Mouse (Mus musculus) kidney, postnatal 4 days (tissue): ENCODE measurements around the gene Gamt.

Experiments
- DNase-seq, 2 experiments: peaks; one replicate each; pipeline ENCODE4 v3.0.0; 2021; ENCODE audit warnings: mixed read lengths in 2 of 2

Gamt gene

DNA sequence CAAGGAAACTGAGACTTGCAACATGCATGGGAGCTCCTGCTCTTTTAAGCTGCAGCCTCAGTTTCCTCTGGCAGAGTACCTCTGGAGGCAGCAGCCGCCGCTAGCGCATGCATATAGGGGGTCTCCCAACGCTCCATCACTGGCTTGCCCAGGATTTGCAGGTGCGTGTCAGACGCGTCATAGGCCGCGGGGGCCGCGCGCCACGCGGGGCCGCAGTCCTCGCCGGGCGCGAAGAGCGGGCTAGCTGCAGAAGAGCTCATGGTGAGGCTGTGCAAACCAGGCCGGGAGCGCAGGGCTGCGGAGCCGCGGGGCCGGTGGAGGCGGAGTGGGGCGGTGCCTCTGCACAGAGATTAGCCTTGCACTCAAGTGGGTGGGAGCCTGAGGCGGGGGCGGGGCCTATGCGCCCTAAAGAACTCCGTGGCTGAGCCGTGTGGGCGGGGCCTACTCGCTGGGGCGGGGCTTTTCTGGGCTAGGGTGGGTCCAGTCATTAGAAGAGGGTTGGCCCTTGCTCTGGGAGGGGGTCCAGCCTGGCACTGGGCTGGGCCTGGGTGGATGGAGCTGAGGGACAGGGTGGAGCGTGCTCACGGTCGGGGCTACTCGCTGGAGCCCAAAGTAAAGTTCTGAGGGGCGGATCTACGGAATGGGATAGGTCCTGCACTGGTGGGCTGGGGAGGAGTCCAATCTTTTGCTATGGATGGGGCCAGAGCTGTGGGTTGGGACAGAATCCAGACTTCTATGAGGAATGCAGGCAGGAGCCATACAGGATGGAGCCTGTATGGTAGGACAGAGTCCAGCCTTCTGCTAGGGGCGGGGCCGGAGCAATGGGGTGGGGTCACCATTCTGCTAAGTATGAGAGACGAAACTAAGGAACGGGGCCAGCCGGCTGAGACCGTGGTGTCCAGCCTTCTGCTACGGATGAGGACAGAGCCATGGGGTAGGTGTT is at the start of gene Gamt, which contains the start of gene Dazap1:
Gene Gamt, minus strand, starts transcription at position 371 of the 943 bp plus-strand sequence.
Gene Dazap1, plus strand, starts transcription at position 845 of the 943 bp plus-strand sequence.
- peak; percentile 100 for DNase-seq

GRCm38 (mm10) chr10:80304862-80305261 is 44.0 kb upstream of the Gamt start:
- DNase-seq = peak; percentile 69 to 79

DNA sequence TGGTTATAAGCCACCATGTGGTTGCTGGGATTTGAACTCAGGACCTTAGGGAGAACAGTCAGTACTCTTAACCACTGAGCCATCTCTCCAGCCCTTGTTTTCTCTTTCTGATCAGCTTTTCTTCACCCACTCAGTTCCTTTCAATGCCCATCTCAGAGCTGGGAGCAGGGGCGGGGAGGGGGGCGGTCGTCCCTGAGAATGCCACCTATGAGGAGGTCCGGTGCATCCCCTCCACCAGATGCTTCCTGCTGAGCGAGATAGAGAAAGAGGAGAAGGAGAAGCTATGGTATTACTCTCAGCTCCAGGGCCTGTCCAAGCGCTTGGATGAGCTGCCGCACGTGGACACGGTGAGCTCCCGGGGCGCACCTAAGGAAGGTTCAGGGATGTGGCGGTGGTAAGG is 43.6 kb upstream of the Gamt start:
- DNase-seq = no peak

- DNase-seq = peak; percentile 80 to 86
These were observed 41.7 kb upstream of the Gamt start for GRCm38 (mm10) chr10:80302471-80302881.

DNA sequence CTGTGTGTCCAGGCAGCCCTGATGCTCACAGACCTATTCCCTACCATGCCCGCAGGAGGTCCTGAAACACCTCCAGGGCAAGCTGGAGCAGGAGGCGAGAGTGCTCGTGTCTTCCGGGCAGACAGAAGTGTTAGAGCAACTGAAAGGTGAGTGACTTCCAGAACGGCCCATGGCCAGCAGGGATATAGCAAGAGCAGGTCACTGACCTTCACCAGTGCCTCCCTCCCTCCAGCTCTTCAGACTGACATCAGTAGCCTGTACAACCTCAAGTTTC is 41.2 kb upstream of the Gamt start:
- no peak for DNase-seq

GRCm38 (mm10) chr10:80301256-80302081 is 40.7 kb upstream of the Gamt start:
- DNase-seq = no peak

DNA sequence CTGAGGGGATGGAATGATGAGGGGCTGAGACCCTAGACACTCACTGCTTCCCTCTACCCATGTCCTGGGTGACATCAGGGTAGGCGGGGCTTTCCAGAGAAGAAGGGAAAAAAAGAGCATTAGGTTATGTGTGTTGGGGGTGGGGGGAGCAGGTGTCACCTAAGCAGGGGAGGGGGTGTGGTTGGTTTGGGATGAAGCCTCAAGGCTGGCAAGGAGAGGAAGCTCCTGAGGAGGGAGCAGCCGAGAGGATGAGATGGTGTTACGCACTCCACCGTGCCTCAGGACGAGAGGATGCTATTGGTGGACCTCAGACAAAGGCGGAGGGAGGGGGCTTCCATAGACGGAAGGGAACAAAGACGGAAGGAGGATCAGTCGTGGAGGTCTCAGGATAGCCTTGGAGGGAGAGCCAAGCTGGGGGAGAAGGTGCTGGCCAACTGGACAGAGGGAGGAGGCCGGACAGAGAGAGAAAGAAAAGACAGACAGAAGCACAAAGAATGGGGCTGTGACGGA is 39.9 kb upstream of the Gamt start:
- no peak for DNase-seq

DNA sequence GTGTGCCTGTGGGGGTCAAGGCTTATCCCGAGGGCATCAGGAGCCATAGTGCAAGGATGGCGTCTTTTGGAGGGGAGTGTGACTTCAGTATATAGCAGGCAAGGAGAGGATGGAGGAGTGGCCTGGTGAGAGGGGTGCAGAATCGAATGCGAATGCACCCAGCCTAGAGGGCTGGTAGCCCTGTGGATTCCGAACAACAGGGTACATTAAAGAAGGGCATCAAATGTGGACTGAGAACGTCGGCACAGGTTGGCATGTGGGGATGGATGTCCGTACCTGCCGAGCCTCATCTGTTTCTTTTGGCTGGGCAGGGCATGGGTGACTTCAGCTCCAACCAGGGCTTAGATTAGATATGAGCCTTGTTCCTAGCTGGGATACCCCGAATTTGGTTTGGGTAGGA is 39.0 kb upstream of the Gamt start:
- DNase-seq = no peak

DNA sequence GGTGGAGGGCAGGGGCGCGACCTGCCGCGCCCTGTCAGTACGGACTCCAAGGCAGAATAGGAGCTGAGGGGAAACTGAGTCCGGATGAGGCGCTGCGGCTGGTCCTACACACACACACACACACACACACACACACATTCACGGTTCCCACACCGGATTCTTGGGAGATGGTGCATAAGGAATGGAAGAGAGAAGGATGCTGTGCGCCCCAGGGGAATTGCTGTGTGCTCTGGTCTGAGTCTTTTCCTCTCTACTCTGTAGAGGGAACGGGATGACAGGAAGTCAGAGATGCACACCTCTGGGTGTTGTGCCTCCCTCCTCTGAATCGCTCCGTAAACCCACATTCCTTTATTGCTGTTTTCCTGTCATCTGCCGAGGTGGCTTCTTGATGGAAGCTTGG is 38.5 kb upstream of the Gamt start:
- no peak for DNase-seq

GRCm38 (mm10) chr10:80298571-80299281 is 37.9 kb upstream of the Gamt start:
- peak; percentile 77 to 83 for DNase-seq

DNA sequence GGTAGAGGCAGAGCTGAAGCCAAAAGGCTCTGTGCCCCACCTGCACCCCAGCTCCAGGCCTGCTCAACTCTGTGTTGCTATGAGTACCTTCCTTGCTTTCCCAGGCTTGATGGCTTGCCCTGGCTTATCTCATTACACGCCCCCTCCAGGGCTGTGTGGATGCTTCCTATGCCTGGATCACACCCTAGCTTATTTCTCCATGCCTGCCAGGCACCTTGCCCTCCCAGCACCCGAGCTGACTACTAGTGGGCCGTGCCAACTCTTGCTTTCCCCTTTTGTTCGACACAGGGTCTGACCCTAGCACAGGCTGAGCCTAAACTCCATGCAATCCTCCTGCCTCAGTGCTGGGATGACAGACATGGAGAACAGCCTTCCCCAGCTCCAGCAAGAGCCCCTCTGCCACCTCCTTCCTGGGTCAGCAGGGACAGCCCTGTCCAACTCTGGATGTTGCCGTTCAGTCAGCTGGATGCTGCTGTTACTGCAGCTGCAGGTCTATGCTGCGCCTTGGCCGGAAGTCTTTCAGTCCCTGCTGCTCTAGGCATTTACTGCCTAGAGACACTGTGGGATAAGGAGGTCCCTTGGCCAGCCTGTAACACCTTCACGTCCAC is 36.8 kb upstream of the Gamt start:
- DNase-seq = no peak

- no peak for DNase-seq
These were observed 36.0 kb upstream of the Gamt start for GRCm38 (mm10) chr10:80296824-80297223.

GRCm38 (mm10) chr10:80295618-80296425 is 35.0 kb upstream of the Gamt start, which contains the start of gene Apc2:
Gene Apc2, plus strand, starts transcription at chr10:80295977.
- peak; percentile 78 to 84 for DNase-seq

- no peak for DNase-seq
These were observed 34.0 kb upstream of the Gamt start for GRCm38 (mm10) chr10:80294788-80295303.

DNA sequence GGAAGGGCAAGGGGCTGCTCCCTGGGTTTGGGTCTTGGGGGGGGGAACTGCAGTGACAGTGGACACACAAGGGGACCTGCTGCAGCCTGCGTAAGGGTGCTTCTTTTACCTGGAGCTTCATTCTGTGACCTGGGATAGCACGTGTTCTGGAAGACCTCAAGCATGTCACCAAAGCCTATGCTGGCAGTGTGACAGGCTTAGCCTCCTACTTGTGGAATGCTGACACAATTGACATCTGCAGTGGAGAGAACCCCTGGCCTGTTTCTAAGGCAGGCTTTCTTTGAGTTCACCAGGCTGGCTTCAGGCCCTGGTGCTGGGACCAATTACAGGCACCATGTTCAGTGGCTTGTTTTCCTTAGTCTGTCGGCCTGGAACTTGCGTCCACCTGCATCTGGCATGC is 33.5 kb upstream of the Gamt start:
- no peak for DNase-seq

DNA sequence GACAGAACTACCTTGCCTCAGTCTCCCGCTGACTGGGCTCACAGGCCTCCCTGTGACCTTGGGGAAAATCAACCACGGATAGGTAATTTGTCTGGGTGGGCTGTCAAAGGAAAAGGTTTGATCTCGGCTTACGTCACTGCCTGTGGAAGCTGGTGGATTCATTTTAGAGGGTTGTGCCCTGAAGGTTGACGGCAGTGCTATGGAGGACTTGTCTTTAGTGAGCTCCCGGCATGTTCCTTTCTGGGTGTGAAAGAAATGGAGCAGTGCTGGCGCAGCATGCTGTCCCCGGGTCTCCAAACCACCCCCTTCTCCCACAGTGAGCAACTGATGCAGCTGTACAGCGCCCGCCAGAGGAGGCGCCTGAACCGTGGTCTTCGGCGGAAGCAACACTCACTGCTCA is 32.5 kb upstream of the Gamt start:
- no peak for DNase-seq

- DNase-seq = peak; percentile 97 to 98
These were observed 31.7 kb upstream of the Gamt start, which contains the start of gene Rps15 for GRCm38 (mm10) chr10:80292251-80293146. Gene Rps15, plus strand, starts transcription at chr10:80292453.

GRCm38 (mm10) chr10:80288657-80289056 is 27.8 kb upstream of the Gamt start:
- no peak for DNase-seq

GRCm38 (mm10) chr10:80288097-80288496 is 27.3 kb upstream of the Gamt start:
- no peak for DNase-seq
